Mouse (Mus musculus): ENCODE data around the gene Gfy.

- TF ChIP-seq CTCF (IDR thresholded peaks at IDR 0.05) (no peak), EP300 (IDR thresholded peaks at IDR 0.05) (no peak)
These were observed 16.3 kb downstream of the Gfy start for GRCm38 (mm10) chr7:45162996-45163615.

Data from lung, postnatal 0 days (tissue).